Mouse (Mus musculus): ENCODE measurements around the gene Aipl1. TPM values are rescaled to one million over a fixed set of nuclear protein-coding genes. Genes with fewer than 3 reads are reported as not detected.

Gene Aipl1
- polyA plus RNA-seq, 1 experiment from 2014 or later, result 0.19 TPM

- no peak overlapping the region for H3K27ac ChIP-seq (replicated peaks; ENCODE audit: low read depth, low read length)
- no peak overlapping the region for H3K4me3 ChIP-seq (ENCODE audit: low read depth, low read length)
- no peaks in the 10 kb centered on the region for H3K27me3 ChIP-seq (ENCODE audit: control insufficient read depth, insufficient read depth, low read length)
- DNase-seq (ENCODE audit: low spot score), result no peak
- ATAC-seq (ENCODE audit: insufficient number of reproducible peaks, low FRiP score, low TSS enrichment, low read depth), result no peak
- 14% methylated on average over 6 of the region's 6 CpGs for WGBS
- H3K36me3 ChIP-seq (ENCODE audit: control insufficient read depth, insufficient read depth, low read length), result no peaks in the 10 kb centered on the region
- no peak overlapping the region for H3K9ac ChIP-seq (ENCODE audit: low read length)
- H3K4me1 ChIP-seq (ENCODE audit: control insufficient read depth, insufficient read depth, low read length), result no peaks in the 10 kb centered on the region
- no peaks in the 10 kb centered on the region for H3K9me3 ChIP-seq (ENCODE audit: control insufficient read depth, low read length)
- no peak overlapping the region for H3K4me2 ChIP-seq (ENCODE audit: low read depth, severe bottlenecking)
Measured at GRCm38 (mm10) chr11:72072331-72072905, 35.1 kb upstream of the Aipl1 start.

DNA sequence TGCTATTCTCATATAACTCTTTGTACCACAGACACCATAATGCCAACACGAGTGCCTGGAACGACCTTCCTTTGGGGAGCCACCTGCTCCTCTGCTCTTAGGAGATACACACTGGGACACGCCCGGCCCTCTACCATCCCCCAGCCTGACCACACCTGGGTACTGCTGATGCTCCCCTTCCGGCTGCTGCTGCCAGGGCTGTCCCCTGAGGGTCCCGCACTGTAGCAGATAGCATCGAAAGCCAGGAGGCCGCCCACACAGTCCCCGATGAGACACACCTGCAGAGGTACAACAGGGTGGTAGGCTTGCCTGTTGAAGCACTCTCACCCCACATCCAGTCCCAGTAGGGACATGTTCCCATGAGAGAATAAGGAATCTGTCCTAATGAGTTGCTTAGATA, 33.4 kb upstream of the Aipl1 start:
- Histone ChIP-seq H3K9ac (ENCODE audit: low read length) (no peak overlapping the region), H3K27ac (replicated peaks; ENCODE audit: low read depth, low read length) (no peak overlapping the region), H3K36me3 (ENCODE audit: control insufficient read depth, insufficient read depth, low read length) (no peaks in the 10 kb centered on the region), H3K4me1 (ENCODE audit: control insufficient read depth, insufficient read depth, low read length) (no peaks in the 10 kb centered on the region), H3K4me3 (ENCODE audit: low read depth, low read length) (no peak overlapping the region), H3K9me3 (ENCODE audit: control insufficient read depth, low read length) (no peaks in the 10 kb centered on the region), H3K4me2 (ENCODE audit: low read depth, severe bottlenecking) (no peak overlapping the region), H3K27me3 (ENCODE audit: control insufficient read depth, insufficient read depth, low read length) (no peaks in the 10 kb centered on the region)
- ATAC-seq (ENCODE audit: insufficient number of reproducible peaks, low FRiP score, low TSS enrichment, low read depth) (no peak), DNase-seq (ENCODE audit: low spot score) (no peak)
- 84% methylated on average over 9 of the region's 9 CpGs for WGBS

GRCm38 (mm10) chr11:72068026-72068425, 30.7 kb upstream of the Aipl1 start:
- ATAC-seq (ENCODE audit: insufficient number of reproducible peaks, low FRiP score, low TSS enrichment, low read depth) (no peak), DNase-seq (ENCODE audit: low spot score) (no peak)
- 72% methylated on average over 7 of the region's 7 CpGs for WGBS
- no peaks in the 10 kb centered on the region for H3K9me3 ChIP-seq (ENCODE audit: control insufficient read depth, low read length)
- H3K36me3 ChIP-seq (ENCODE audit: control insufficient read depth, insufficient read depth, low read length), result no peaks in the 10 kb centered on the region
- H3K9ac ChIP-seq (ENCODE audit: low read length), result no peak overlapping the region
- H3K27me3 ChIP-seq (ENCODE audit: control insufficient read depth, insufficient read depth, low read length), result no peaks in the 10 kb centered on the region
- H3K4me3 ChIP-seq (ENCODE audit: low read depth, low read length), result no peak overlapping the region
- no peak overlapping the region for H3K27ac ChIP-seq (replicated peaks; ENCODE audit: low read depth, low read length)
- H3K4me1 ChIP-seq (ENCODE audit: control insufficient read depth, insufficient read depth, low read length), result no peaks in the 10 kb centered on the region
- H3K4me2 ChIP-seq (ENCODE audit: low read depth, severe bottlenecking), result no peak overlapping the region

GRCm38 (mm10) chr11:72067326-72067725, 30.0 kb upstream of the Aipl1 start:
- no peak for ATAC-seq (ENCODE audit: insufficient number of reproducible peaks, low FRiP score, low TSS enrichment, low read depth)
- 43% methylated on average over 5 of the region's 5 CpGs for WGBS

GRCm38 (mm10) chr11:72066330-72066729, 29.0 kb upstream of the Aipl1 start:
- WGBS, result 37% methylated on average over 6 of the region's 6 CpGs
- no peak overlapping the region for H3K4me3 ChIP-seq (ENCODE audit: low read depth, low read length)
- no peaks in the 10 kb centered on the region for H3K36me3 ChIP-seq (ENCODE audit: control insufficient read depth, insufficient read depth, low read length)
- H3K9ac ChIP-seq (ENCODE audit: low read length), result no peak overlapping the region
- ATAC-seq (ENCODE audit: insufficient number of reproducible peaks, low FRiP score, low TSS enrichment, low read depth) (no peak), DNase-seq (ENCODE audit: low spot score) (peak; percentile 63)
- no peaks in the 10 kb centered on the region for H3K27me3 ChIP-seq (ENCODE audit: control insufficient read depth, insufficient read depth, low read length)
- H3K27ac ChIP-seq (replicated peaks; ENCODE audit: low read depth, low read length), result no peak overlapping the region
- no peak overlapping the region for H3K4me2 ChIP-seq (ENCODE audit: low read depth, severe bottlenecking)
- H3K4me1 ChIP-seq (ENCODE audit: control insufficient read depth, insufficient read depth, low read length), result no peaks in the 10 kb centered on the region
- no peaks in the 10 kb centered on the region for H3K9me3 ChIP-seq (ENCODE audit: control insufficient read depth, low read length)

More at GRCm38 (mm10) chr11:72067326-72067725, 30.0 kb upstream of the Aipl1 start:
- no peaks in the 10 kb centered on the region for H3K9me3 ChIP-seq (ENCODE audit: control insufficient read depth, low read length)
- H3K36me3 ChIP-seq (ENCODE audit: control insufficient read depth, insufficient read depth, low read length), result no peaks in the 10 kb centered on the region
- no peak overlapping the region for H3K27ac ChIP-seq (replicated peaks; ENCODE audit: low read depth, low read length)
- H3K27me3 ChIP-seq (ENCODE audit: control insufficient read depth, insufficient read depth, low read length), result no peaks in the 10 kb centered on the region
- no peak overlapping the region for H3K9ac ChIP-seq (ENCODE audit: low read length)
- no peak overlapping the region for H3K4me3 ChIP-seq (ENCODE audit: low read depth, low read length)
- no peaks in the 10 kb centered on the region for H3K4me1 ChIP-seq (ENCODE audit: control insufficient read depth, insufficient read depth, low read length)
- no peak overlapping the region for H3K4me2 ChIP-seq (ENCODE audit: low read depth, severe bottlenecking)
- no peak for DNase-seq (ENCODE audit: low spot score)

DNA sequence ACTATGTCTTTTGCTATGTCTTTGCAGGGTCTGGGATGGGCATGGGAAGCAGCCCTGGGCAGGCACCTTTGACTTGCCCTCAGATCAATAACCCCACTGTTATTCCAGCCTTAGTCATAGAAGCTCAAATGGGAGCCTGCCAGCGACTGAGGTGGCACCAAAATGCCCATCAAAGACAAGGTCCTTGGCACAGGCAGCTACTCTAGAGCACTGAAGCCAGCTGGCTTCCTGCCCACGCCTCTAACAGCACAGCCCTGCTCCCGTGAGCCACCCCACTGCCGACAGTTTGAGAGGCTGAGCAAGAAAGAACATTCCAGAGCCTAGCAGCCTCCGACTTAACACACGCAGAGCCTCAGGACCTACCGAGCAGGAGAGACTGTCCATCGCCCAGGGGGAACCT, 27.8 kb upstream of the Aipl1 start:
- Histone ChIP-seq H3K4me2 (ENCODE audit: low read depth, severe bottlenecking) (no peak overlapping the region), H3K9me3 (ENCODE audit: control insufficient read depth, low read length) (no peaks in the 10 kb centered on the region), H3K27ac (replicated peaks; ENCODE audit: low read depth, low read length) (no peak overlapping the region), H3K4me3 (ENCODE audit: low read depth, low read length) (no peak overlapping the region), H3K9ac (ENCODE audit: low read length) (no peak overlapping the region), H3K36me3 (ENCODE audit: control insufficient read depth, insufficient read depth, low read length) (no peaks in the 10 kb centered on the region), H3K27me3 (ENCODE audit: control insufficient read depth, insufficient read depth, low read length) (no peaks in the 10 kb centered on the region), H3K4me1 (ENCODE audit: control insufficient read depth, insufficient read depth, low read length) (no peaks in the 10 kb centered on the region)
- 92% methylated on average over 8 of the region's 8 CpGs for WGBS
- no peak for DNase-seq (ENCODE audit: low spot score)
- ATAC-seq (ENCODE audit: insufficient number of reproducible peaks, low FRiP score, low TSS enrichment, low read depth), result no peak

DNA sequence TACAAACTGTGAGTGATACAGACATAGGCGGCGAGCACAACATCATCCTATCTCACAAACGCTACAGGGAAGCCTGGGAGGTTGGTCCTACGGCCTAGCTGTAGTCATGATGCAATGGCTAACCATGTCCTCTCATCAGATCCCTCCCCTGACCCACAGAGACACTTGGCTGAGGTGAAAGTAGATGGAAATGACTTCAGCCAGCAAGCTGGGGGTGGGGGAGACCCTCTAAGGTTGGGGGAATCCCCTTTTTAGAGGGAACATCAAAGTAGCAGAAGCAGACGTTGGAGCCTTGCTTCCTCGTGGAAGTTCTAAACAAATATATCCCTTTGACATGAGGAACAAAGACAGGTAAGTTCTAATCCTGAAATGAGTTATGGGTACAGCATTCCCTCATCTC, 27.1 kb upstream of the Aipl1 start:
- Histone ChIP-seq H3K9ac (ENCODE audit: low read length) (no peak overlapping the region), H3K4me3 (ENCODE audit: low read depth, low read length) (no peak overlapping the region), H3K4me2 (ENCODE audit: low read depth, severe bottlenecking) (no peak overlapping the region), H3K27ac (replicated peaks; ENCODE audit: low read depth, low read length) (no peak overlapping the region), H3K27me3 (ENCODE audit: control insufficient read depth, insufficient read depth, low read length) (no peaks in the 10 kb centered on the region), H3K36me3 (ENCODE audit: control insufficient read depth, insufficient read depth, low read length) (no peaks in the 10 kb centered on the region), H3K4me1 (ENCODE audit: control insufficient read depth, insufficient read depth, low read length) (no peaks in the 10 kb centered on the region), H3K9me3 (ENCODE audit: control insufficient read depth, low read length) (no peaks in the 10 kb centered on the region)
- DNase-seq (ENCODE audit: low spot score) (no peak), ATAC-seq (ENCODE audit: insufficient number of reproducible peaks, low FRiP score, low TSS enrichment, low read depth) (no peak)
- WGBS, result 86% methylated on average over 6 of the region's 6 CpGs

DNA sequence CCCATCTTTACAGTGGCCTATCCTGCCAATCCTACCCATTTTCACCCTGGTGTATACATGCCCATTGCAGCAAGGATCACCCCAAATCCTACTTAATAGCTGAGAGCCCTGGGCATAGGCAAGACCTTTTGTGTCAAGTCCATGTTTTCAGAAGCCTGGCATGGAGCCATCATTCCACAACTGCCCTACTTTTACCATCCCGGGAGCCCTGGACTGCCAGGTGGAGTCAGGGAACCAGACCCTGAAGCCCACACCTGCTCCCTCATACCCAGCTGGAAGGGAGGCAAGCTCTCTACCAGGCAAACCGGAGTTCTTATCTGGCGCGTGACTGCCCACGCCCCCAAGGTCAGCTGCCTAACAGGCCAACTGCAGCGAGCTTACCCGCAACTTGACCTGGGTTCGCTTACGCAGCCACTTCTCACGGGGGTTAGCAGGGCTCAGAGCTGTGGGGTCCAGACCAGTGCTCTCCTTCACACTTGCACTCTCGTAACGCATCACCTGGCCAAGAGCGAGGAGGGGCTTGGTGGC, 23.8 kb upstream of the Aipl1 start:
- Histone ChIP-seq H3K4me1 (ENCODE audit: control insufficient read depth, insufficient read depth, low read length) (no peaks in the 10 kb centered on the region), H3K27me3 (ENCODE audit: control insufficient read depth, insufficient read depth, low read length) (no peaks in the 10 kb centered on the region), H3K9ac (ENCODE audit: low read length) (no peak overlapping the region), H3K36me3 (ENCODE audit: control insufficient read depth, insufficient read depth, low read length) (no peaks in the 10 kb centered on the region), H3K9me3 (ENCODE audit: control insufficient read depth, low read length) (no peaks in the 10 kb centered on the region), H3K27ac (replicated peaks; ENCODE audit: low read depth, low read length) (no peak overlapping the region), H3K4me3 (ENCODE audit: low read depth, low read length) (no peak overlapping the region), H3K4me2 (ENCODE audit: low read depth, severe bottlenecking) (no peak overlapping the region)
- no peak for DNase-seq (ENCODE audit: low spot score)
- no peak for ATAC-seq (ENCODE audit: insufficient number of reproducible peaks, low FRiP score, low TSS enrichment, low read depth)
- WGBS, result 78% methylated on average over 13 of the region's 13 CpGs

DNA sequence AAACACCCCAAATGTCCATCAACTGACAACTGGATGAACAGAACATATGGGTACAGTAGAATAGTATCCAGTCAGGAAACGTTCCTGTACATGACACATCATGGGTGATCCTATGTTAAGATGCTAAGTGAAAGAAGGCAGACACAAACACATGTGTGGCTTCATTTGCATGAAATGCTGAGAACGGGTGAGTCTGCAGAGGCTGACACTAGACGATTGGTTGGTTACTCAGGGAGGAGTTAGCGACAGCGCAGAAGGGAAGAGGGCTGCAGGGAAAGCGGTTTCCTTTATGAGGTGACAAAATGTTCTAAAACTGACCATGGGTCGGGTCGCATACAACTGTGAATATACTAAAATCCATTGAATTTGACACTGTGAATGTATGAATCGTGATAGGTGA, 23.1 kb upstream of the Aipl1 start:
- Histone ChIP-seq H3K4me3 (ENCODE audit: low read depth, low read length) (no peak overlapping the region), H3K4me1 (ENCODE audit: control insufficient read depth, insufficient read depth, low read length) (0 out of 2 replicates have a peak, but pooled peaks cover 4% of the 10 kb centered on the region), H3K9ac (ENCODE audit: low read length) (no peak overlapping the region), H3K36me3 (ENCODE audit: control insufficient read depth, insufficient read depth, low read length) (no peaks in the 10 kb centered on the region), H3K27me3 (ENCODE audit: control insufficient read depth, insufficient read depth, low read length) (no peaks in the 10 kb centered on the region), H3K27ac (replicated peaks; ENCODE audit: low read depth, low read length) (no peak overlapping the region), H3K4me2 (ENCODE audit: low read depth, severe bottlenecking) (no peak overlapping the region), H3K9me3 (ENCODE audit: control insufficient read depth, low read length) (no peaks in the 10 kb centered on the region)
- ATAC-seq (ENCODE audit: insufficient number of reproducible peaks, low FRiP score, low TSS enrichment, low read depth) (no peak), DNase-seq (ENCODE audit: low spot score) (no peak)
- 69% methylated on average over 9 of the region's 9 CpGs for WGBS

Data from limb, embryonic 11.5 days (tissue).